8 mouse cellular contexts compared by ENCODE assay signal in the genomic region with DNA sequence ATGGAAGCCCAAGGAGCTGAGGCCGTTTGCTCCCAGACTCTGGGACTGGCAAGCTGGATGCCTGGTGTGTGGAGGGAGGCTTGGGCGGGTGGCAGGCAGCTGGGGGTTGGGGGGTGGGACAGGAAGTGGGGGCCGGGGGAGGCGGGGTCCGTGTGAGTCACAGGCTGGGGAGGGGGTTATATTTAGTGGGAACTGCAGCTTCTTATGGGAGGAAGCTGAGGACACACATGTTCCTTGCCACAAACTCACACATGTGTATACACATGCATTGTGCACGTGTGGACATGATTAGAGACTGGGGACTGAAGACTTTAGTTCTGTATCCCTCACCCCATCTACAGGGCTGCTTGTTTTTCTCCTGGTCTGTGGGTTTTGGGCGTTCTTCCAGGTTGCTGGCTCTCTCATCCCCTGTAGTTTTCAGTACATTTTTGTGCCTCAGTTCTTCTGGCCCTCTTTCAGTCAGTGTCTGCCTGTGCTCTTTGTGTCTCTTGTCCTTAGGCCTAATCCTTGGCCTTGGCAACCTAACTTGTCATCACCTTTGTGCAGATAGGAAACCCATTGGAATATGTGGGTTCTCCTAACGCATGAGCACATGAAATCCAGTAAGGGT. TPM values are rescaled to one million over a fixed set of nuclear protein-coding genes. Genes with fewer than 3 reads are reported as not detected.
DNase-seq lines count a peak whose midpoint lies in the region; ATAC-seq lines count a peak whose summit lies in the region.

No protein-coding gene starts in this region.

- H3K27ac ChIP-seq in kidney, embryonic 15.5 days = peak overlapping the region; percentile 92
- peak overlapping the region; percentile 96 for H3K27ac ChIP-seq in forebrain, embryonic 13.5 days
- peak overlapping the region; percentile 74 for H3K27ac ChIP-seq in liver, embryonic 11.5 days (ENCODE audit: low read depth, low read length)

- H3K4me2 ChIP-seq in kidney, embryonic 15.5 days = peak overlapping the region; percentile 91
- peak overlapping the region; percentile 92 for H3K4me2 ChIP-seq in forebrain, embryonic 13.5 days
- peak overlapping the region; percentile 81 for H3K4me2 ChIP-seq in liver, embryonic 11.5 days

- DNase-seq in kidney, adult 11 months = no peak
- DNase-seq in MN1 (ENCODE audit: low spot score) = peak; percentile 53
- no peak for DNase-seq in liver, embryonic 11.5 days (ENCODE audit: low spot score)
- DNase-seq in thymus, postnatal 10 days (ENCODE audit: low spot score in 2 of 2) = peak; percentile 60 to 69
- DNase-seq in gastrocnemius, adult 8-10 months (ENCODE audit: low spot score in 2 of 2) = no peak
- no peak for DNase-seq in urinary bladder, postnatal 14 days (ENCODE audit: low spot score)

- peaks cover 78% of the 10 kb centered on the region for H3K4me1 ChIP-seq in kidney, embryonic 15.5 days
- H3K4me1 ChIP-seq in forebrain, embryonic 13.5 days = peaks cover 74% of the 10 kb centered on the region
- peaks cover 47% of the 10 kb centered on the region for H3K4me1 ChIP-seq in liver, embryonic 11.5 days (replicated peaks; ENCODE audit: control insufficient read depth, insufficient read depth, low read length)

- ATAC-seq in kidney, embryonic 15.5 days (replicated peaks; ENCODE audit: low FRiP score) = no peak
- no peak for ATAC-seq in forebrain, embryonic 13.5 days
- ATAC-seq in liver, embryonic 11.5 days (replicated peaks; ENCODE audit: low FRiP score) = no peak

- no peaks in the 10 kb centered on the region for H3K9me3 ChIP-seq in kidney, embryonic 15.5 days (replicated peaks)
- no peaks in the 10 kb centered on the region for H3K9me3 ChIP-seq in forebrain, embryonic 13.5 days (replicated peaks)
- H3K9me3 ChIP-seq in liver, embryonic 11.5 days (ENCODE audit: control insufficient read depth, low read length) = no peaks in the 10 kb centered on the region

- peak overlapping the region; percentile 85; the same call in 1 of the 2 replicates for H3K9ac ChIP-seq in kidney, embryonic 15.5 days
- peak overlapping the region; percentile 92 for H3K9ac ChIP-seq in forebrain, embryonic 13.5 days
- H3K9ac ChIP-seq in liver, embryonic 11.5 days (ENCODE audit: low read depth, low read length) = peak overlapping the region; percentile 30; the same call in 1 of the 2 replicates

- H3K4me3 ChIP-seq in kidney, embryonic 15.5 days (replicated peaks) = peak overlapping the region; percentile 69
- H3K4me3 ChIP-seq in forebrain, embryonic 13.5 days = peak overlapping the region; percentile 71
- H3K4me3 ChIP-seq in liver, embryonic 11.5 days (ENCODE audit: low read depth, low read length) = peak overlapping the region; percentile 67

- H3K36me3 ChIP-seq in kidney, embryonic 15.5 days = no peaks in the 10 kb centered on the region
- H3K36me3 ChIP-seq in forebrain, embryonic 13.5 days (ENCODE audit: poor library complexity, severe bottlenecking) = no peaks in the 10 kb centered on the region
- H3K36me3 ChIP-seq in liver, embryonic 11.5 days (ENCODE audit: control insufficient read depth, insufficient read depth, low read length) = no peaks in the 10 kb centered on the region

- H3K27me3 ChIP-seq in kidney, embryonic 15.5 days = no peaks in the 10 kb centered on the region
- H3K27me3 ChIP-seq in forebrain, embryonic 13.5 days = no peaks in the 10 kb centered on the region
- no peaks in the 10 kb centered on the region; the same call in 1 of the 2 replicates for H3K27me3 ChIP-seq in liver, embryonic 11.5 days (replicated peaks; ENCODE audit: control insufficient read depth, insufficient read depth, low read length)

- WGBS in kidney, embryonic 15.5 days = 19% methylated on average over 8 of the region's 8 CpGs
- WGBS in forebrain, embryonic 13.5 days = 9% methylated on average over 8 of the region's 8 CpGs
- WGBS in liver, embryonic 11.5 days = 13% methylated on average over 8 of the region's 8 CpGs

RNA-seq across cellular contexts. Expression of gene Dlg4, which starts 3.4 kb away (rescaled TPM):
- polyA plus RNA-seq in kidney, embryonic 15.5 days (2015; fragmentation: Nextera tagmentation; extraction: Ambion mirVana) = 12.9 and 15.2 TPM in 2 replicates
- polyA plus RNA-seq in forebrain, embryonic 13.5 days (2015; fragmentation: Nextera tagmentation; extraction: Ambion mirVana) = 26.2 and 31.1 TPM in 2 replicates
- polyA plus RNA-seq in liver, embryonic 11.5 days (2014; fragmentation: Nextera tagmentation; extraction: Ambion mirVana) = 9.3 and 9.4 TPM in 2 replicates
- 1 to 10 TPM; 3.3 to 6.9 (median 4.2) TPM for total RNA-seq in gastrocnemius, adult 8-10 months (2022)

RNA-seq across cellular contexts. Expression of gene Acadvl, which starts 4.9 kb away (rescaled TPM):
- polyA plus RNA-seq in kidney, embryonic 15.5 days (2015; fragmentation: Nextera tagmentation; extraction: Ambion mirVana) = 78.1 and 83.0 TPM in 2 replicates
- 48.7 and 51.3 TPM in 2 replicates for polyA plus RNA-seq in forebrain, embryonic 13.5 days (2015; fragmentation: Nextera tagmentation; extraction: Ambion mirVana)
- polyA plus RNA-seq in liver, embryonic 11.5 days (2014; fragmentation: Nextera tagmentation; extraction: Ambion mirVana) = 85.7 and 89.7 TPM in 2 replicates
- 100 to 1,000 TPM; 288 to 338 (median 299) TPM for total RNA-seq in gastrocnemius, adult 8-10 months (2022)

RNA-seq across cellular contexts. Expression of gene Dvl2, which starts 19.7 kb away (rescaled TPM):
- 38.2 and 43.2 TPM in 2 replicates for polyA plus RNA-seq in kidney, embryonic 15.5 days (2015; fragmentation: Nextera tagmentation; extraction: Ambion mirVana)
- polyA plus RNA-seq in forebrain, embryonic 13.5 days (2015; fragmentation: Nextera tagmentation; extraction: Ambion mirVana) = 31.8 and 35.4 TPM in 2 replicates
- polyA plus RNA-seq in liver, embryonic 11.5 days (2014; fragmentation: Nextera tagmentation; extraction: Ambion mirVana) = 22.1 and 23.3 TPM in 2 replicates
- total RNA-seq in gastrocnemius, adult 8-10 months (2022) = 1 to 10 TPM; 3.8 to 5.2 (median 4.5) TPM

RNA-seq across cellular contexts. Expression of gene Phf23, which starts 24.6 kb away (rescaled TPM):
- 75.8 and 78.8 TPM in 2 replicates for polyA plus RNA-seq in kidney, embryonic 15.5 days (2015; fragmentation: Nextera tagmentation; extraction: Ambion mirVana)
- 78.5 and 79.9 TPM in 2 replicates for polyA plus RNA-seq in forebrain, embryonic 13.5 days (2015; fragmentation: Nextera tagmentation; extraction: Ambion mirVana)
- polyA plus RNA-seq in liver, embryonic 11.5 days (2014; fragmentation: Nextera tagmentation; extraction: Ambion mirVana) = 33.2 and 36.6 TPM in 2 replicates
- total RNA-seq in gastrocnemius, adult 8-10 months (2022) = 10 to 100 TPM; 20.5 to 28.5 (median 23.0) TPM

RNA-seq across cellular contexts. Expression of gene Gabarap, which starts 29.2 kb away (rescaled TPM):
- 447 and 450 TPM in 2 replicates for polyA plus RNA-seq in kidney, embryonic 15.5 days (2015; fragmentation: Nextera tagmentation; extraction: Ambion mirVana)
- 598 and 670 TPM in 2 replicates for polyA plus RNA-seq in forebrain, embryonic 13.5 days (2015; fragmentation: Nextera tagmentation; extraction: Ambion mirVana)
- polyA plus RNA-seq in liver, embryonic 11.5 days (2014; fragmentation: Nextera tagmentation; extraction: Ambion mirVana) = 302 and 311 TPM in 2 replicates
- 100 to 1,000 TPM; 186 to 216 (median 214) TPM for total RNA-seq in gastrocnemius, adult 8-10 months (2022)

Comparison
In these comparisons a context has a peak if more than half of its experiments do, and no peak if none do; other contexts are left out.
1. H3K9ac ChIP-seq: peak in every context shown above with its lines; median percentile 92 in forebrain, embryonic 13.5 days; 85 in kidney, embryonic 15.5 days; 30 in liver, embryonic 11.5 days.
2. DNase-seq: peak in MN1 (single experiment) and thymus, postnatal 10 days (2 of 2); none in kidney, adult 11 months (single experiment), liver, embryonic 11.5 days (single experiment), gastrocnemius, adult 8-10 months (0 of 2) and urinary bladder, postnatal 14 days (single experiment).
3. Peak in every context shown above with its lines, with median percentiles within 50 percentile points of each other: H3K27ac ChIP-seq, H3K4me2 ChIP-seq and H3K4me3 ChIP-seq.